8 mouse cellular contexts compared by ENCODE assay signal in genomic region chr5:135806555-135807262, GRCm38 (mm10). TPM values are rescaled to one million over a fixed set of nuclear protein-coding genes. Genes with fewer than 3 reads are reported as not detected.
DNase-seq lines count a peak whose midpoint lies in the region; ATAC-seq and TF ChIP-seq lines count a peak whose summit lies in the region.

Gene Srrm3, plus strand, starts transcription at chr5:135806890.

- H3K27ac ChIP-seq in gastrocnemius, adult 2 months, result no peak within 1 kb of the TSS
- H3K27ac ChIP-seq in intestine, embryonic 14.5 days (ENCODE audit: low read depth), result no peak within 1 kb of the TSS
- H3K27ac ChIP-seq in midbrain, embryonic 10.5 days (replicated peaks), result peak within 1 kb of the TSS; percentile 77

- no peak; the same call in 1 of the 2 replicates for TF ChIP-seq CTCF in gastrocnemius, adult 2 months (IDR thresholded peaks at IDR 0.05)

- intact Hi-C loops in gastrocnemius, adult 2 months (cut with DNase I), result loop anchor here (5.0 kb wide), 1 partner anchor 36 kb away; no protein-coding TSS in a partner anchor
- intact Hi-C loops in left cerebral cortex, postnatal 10 days (cut with DNase I), result loop anchor here (5.0 kb wide), 1 partner anchor 46 kb away; no protein-coding TSS in a partner anchor

- H3K4me3 ChIP-seq in gastrocnemius, adult 2 months, result no peak within 1 kb of the TSS
- no peak within 1 kb of the TSS for H3K4me3 ChIP-seq in intestine, embryonic 14.5 days (ENCODE audit: low read depth, low read length)
- peak within 1 kb of the TSS; percentile 57 for H3K4me3 ChIP-seq in midbrain, embryonic 10.5 days

- H3K36me3 ChIP-seq in intestine, embryonic 14.5 days (ENCODE audit: control insufficient read depth, insufficient read depth, low read length), result no peaks in the 10 kb centered on the region
- H3K36me3 ChIP-seq in midbrain, embryonic 10.5 days, result no peaks in the 10 kb centered on the region

- no peaks in the 10 kb centered on the region for H3K9me3 ChIP-seq in intestine, embryonic 14.5 days (ENCODE audit: control insufficient read depth, low read length)
- no peaks in the 10 kb centered on the region for H3K9me3 ChIP-seq in midbrain, embryonic 10.5 days (replicated peaks)

- peak; percentile 94 for ATAC-seq in activated CD4-positive, CD25-positive, alpha-beta regulatory T cell, adult 4 months
- peak; percentile 99 for ATAC-seq in common myeloid progenitor, adult 5-6 weeks (replicated peaks; ENCODE audit: low read depth, poor library complexity, severe bottlenecking)
- ATAC-seq in intestine, embryonic 14.5 days (replicated peaks; ENCODE audit: low FRiP score, low TSS enrichment, low read depth), result 0 out of 2 replicates have a peak, but pooled peaks have one; percentile 62

- DNase-seq in gastrocnemius, adult 2 months, result peak; percentile 92
- DNase-seq in intestine, embryonic 14.5 days (ENCODE audit: low spot score), result peak; percentile 99
- DNase-seq in left cerebral cortex, postnatal 10 days (ENCODE audit: extremely low spot score in 1 of 2, low spot score in 2 of 2), result peak; percentile 92 to 95
- DNase-seq in midbrain, embryonic 10.5 days (ENCODE audit: low spot score), result peak; percentile 87
- DNase-seq in right cerebral cortex, postnatal 36 days (ENCODE audit: low spot score in 2 of 2), result peak; percentile 82 to 87
- peak; percentile 80 to 95 for DNase-seq in urinary bladder, postnatal 4 days (ENCODE audit: low spot score in 2 of 2)

- H3K4me1 ChIP-seq in intestine, embryonic 14.5 days (replicated peaks; ENCODE audit: control insufficient read depth, insufficient read depth, low read length), result no peaks in the 10 kb centered on the region
- peaks cover 18% of the 10 kb centered on the region for H3K4me1 ChIP-seq in midbrain, embryonic 10.5 days

- no peak within 1 kb of the TSS for H3K9ac ChIP-seq in intestine, embryonic 14.5 days (ENCODE audit: low read length)

- 3% methylated on average over 29 of the region's 29 CpGs for WGBS in intestine, embryonic 14.5 days
- 3% methylated on average over 29 of the region's 29 CpGs for WGBS in midbrain, embryonic 10.5 days

- no peak within 1 kb of the TSS for H3K4me2 ChIP-seq in intestine, embryonic 14.5 days (ENCODE audit: low read length)

- H3K27me3 ChIP-seq in intestine, embryonic 14.5 days (replicated peaks; ENCODE audit: control insufficient read depth, insufficient read depth, low read length), result no peaks in the 10 kb centered on the region; the same call in 1 of the 2 replicates
- no peaks in the 10 kb centered on the region for H3K27me3 ChIP-seq in midbrain, embryonic 10.5 days (ENCODE audit: low read depth, poor library complexity, severe bottlenecking)

RNA-seq across cellular contexts. Expression of gene Srrm3, which starts in this region (rescaled TPM):
- polyA plus RNA-seq in activated CD4-positive, CD25-positive, alpha-beta regulatory T cell, adult 4 months (2017; shearing (Covaris generic)), result not detected
- not detected in 2 replicates for total RNA-seq in common myeloid progenitor, adult 5-6 weeks (2017)
- not detected for total RNA-seq in gastrocnemius, adult 2 months (2021)
- polyA plus RNA-seq in intestine, embryonic 14.5 days (2014; fragmentation: Nextera tagmentation; extraction: Ambion mirVana), result 2.2 and 2.7 TPM in 2 replicates
- 10 to 100 TPM; 73.7 to 79.8 TPM for total RNA-seq in left cerebral cortex, postnatal 10 days (2021)
- polyA plus RNA-seq in midbrain, embryonic 10.5 days (2016; fragmentation: Nextera tagmentation; extraction: Ambion mirVana), result 14.0 and 26.1 TPM in 2 replicates

Comparison
In these comparisons a context has a peak if more than half of its experiments do, and no peak if none do; other contexts are left out.
1. RNA of gene Srrm3 (total RNA-seq): 73.7 to 79.8 TPM in left cerebral cortex, postnatal 10 days; not detected in common myeloid progenitor, adult 5-6 weeks and not detected in gastrocnemius, adult 2 months; every median in the first group is over 10 times any median in the second.
2. Peak in ATAC-seq in activated CD4-positive, CD25-positive, alpha-beta regulatory T cell, adult 4 months; RNA of the gene not detected or under 1 TPM.
3. Peak in ATAC-seq in common myeloid progenitor, adult 5-6 weeks; RNA of the gene not detected or under 1 TPM.
4. Peak in DNase-seq in gastrocnemius, adult 2 months; RNA of the gene not detected or under 1 TPM.
5. Peak in every context shown above with its lines, with median percentiles within 50 percentile points of each other: ATAC-seq and DNase-seq.